Mouse (Mus musculus) embryonic facial prominence, embryonic 14.5 days (tissue): ENCODE measurements around the gene Galns. TPM values are rescaled to one million over a fixed set of nuclear protein-coding genes. Genes with fewer than 3 reads are reported as not detected.

ENCODE experiments used
- ATAC-seq: fragments of 200-750 bp; cut with Nextera tagmentation; 2 replicates; pipeline ENCODE4 v1.8.0; 2017; ENCODE audit warnings: low read depth, moderate number of reproducible peaks, moderate TSS enrichment
- DNase-seq: peaks from one replicate; pipeline ENCODE4 v3.0.0-alpha.2; 2015; ENCODE audit warnings: low spot score
- H3K27ac ChIP-seq: fragments of 300-500 bp; sonication (generic); replicated peaks from 2 replicates; pipeline ENCODE4 v1.5.1; 2014; ENCODE audit warnings: low read depth, mild to moderate bottlenecking, low read length, moderate library complexity
- H3K27me3 ChIP-seq: fragments of 300-500 bp; sonication (generic); replicated peaks from 2 replicates; pipeline ENCODE4 v1.6.1; 2014; ENCODE audit warnings: low read length; ENCODE audit not compliant: control insufficient read depth, insufficient read depth
- H3K36me3 ChIP-seq: fragments of 300-500 bp; sonication (generic); 2 replicates; pipeline ENCODE4 v1.6.1; 2014; ENCODE audit warnings: low read length, mixed read lengths; ENCODE audit not compliant: control insufficient read depth, insufficient read depth
- H3K4me1 ChIP-seq: fragments of 300-500 bp; sonication (generic); 2 replicates; pipeline ENCODE4 v1.6.1; 2014; ENCODE audit warnings: antibody characterized with exemption, low read length; ENCODE audit not compliant: control insufficient read depth, insufficient read depth
- H3K4me2 ChIP-seq: fragments of 300-500 bp; sonication (generic); 2 replicates; pipeline ENCODE4 v1.6.1; 2014; ENCODE audit warnings: low read depth, mild to moderate bottlenecking, low read length, moderate library complexity, mixed read lengths
- H3K4me3 ChIP-seq: fragments of 300-500 bp; sonication (generic); 2 replicates; pipeline ENCODE4 v1.5.1; 2014; ENCODE audit warnings: low read depth, mild to moderate bottlenecking, low read length
- H3K9ac ChIP-seq: fragments of 300-500 bp; sonication (generic); 2 replicates; pipeline ENCODE4 v1.6.1; 2014; ENCODE audit warnings: low read depth, mild to moderate bottlenecking, low read length, moderate library complexity, mixed read lengths
- H3K9me3 ChIP-seq: fragments of 300-500 bp; sonication (generic); 2 replicates; pipeline ENCODE4 v1.6.1; 2016; ENCODE audit warnings: low read length; ENCODE audit not compliant: control insufficient read depth
- WGBS: fragments of 180-500 bp; shearing (Covaris S2); extraction: QIAGEN DNeasy Blood & Tissue Kit; methylation state at CpG from one replicate; pipeline ENCODE4 v1.1.7; 2014; 5-methylcytosine and 5-hydroxymethylcytosine counted together
- polyA plus RNA-seq: library from polyadenylated mRNA; unstranded; fragments of >200 nt; fragmentation: Nextera tagmentation; extraction: Ambion mirVana; gene quantifications from 2 replicates; pipeline ENCODE4 v1.2.1, GENCODE M21; 2014

Gene Galns
- polyA plus RNA-seq, 1 experiment from 2014 or later = 13.1 TPM

- WGBS = 83% methylated on average over 5 of the region's 5 CpGs
- no peak for DNase-seq
- H3K4me2 ChIP-seq = no peak overlapping the region
- H3K9ac ChIP-seq = no peak overlapping the region
- no peak overlapping the region for H3K4me3 ChIP-seq
- no peaks in the 10 kb centered on the region for H3K27me3 ChIP-seq
- no peaks in the 10 kb centered on the region for H3K9me3 ChIP-seq
- peaks cover 16% of the 10 kb centered on the region for H3K4me1 ChIP-seq
- no peak overlapping the region for H3K27ac ChIP-seq
- no peak for ATAC-seq
- no peaks in the 10 kb centered on the region for H3K36me3 ChIP-seq
These were observed 50.1 kb downstream of the Galns start for GRCm38 (mm10) chr8:122561199-122561598.

GRCm38 (mm10) chr8:122558671-122559349 is 52.5 kb downstream of the Galns start:
- no peak overlapping the region for H3K27ac ChIP-seq

GRCm38 (mm10) chr8:122557248-122558038 is 53.8 kb downstream of the Galns start:
- Histone ChIP-seq H3K27ac (peak overlapping the region; percentile 91), H3K4me3 (no peak overlapping the region), H3K4me1 (peaks cover 27% of the 10 kb centered on the region), H3K9ac (no peak overlapping the region), H3K4me2 (no peak overlapping the region), H3K27me3 (no peaks in the 10 kb centered on the region), H3K9me3 (no peaks in the 10 kb centered on the region), H3K36me3 (no peaks in the 10 kb centered on the region)
- ATAC-seq (no peak), DNase-seq (no peak)
- WGBS = 35% methylated on average over 10 of the region's 10 CpGs

More at GRCm38 (mm10) chr8:122558671-122559349, 52.5 kb downstream of the Galns start:
- DNase-seq = no peak
- Histone ChIP-seq H3K36me3 (no peaks in the 10 kb centered on the region), H3K27me3 (no peaks in the 10 kb centered on the region), H3K9me3 (no peaks in the 10 kb centered on the region), H3K4me3 (no peak overlapping the region), H3K4me1 (peaks cover 27% of the 10 kb centered on the region), H3K9ac (no peak overlapping the region), H3K4me2 (no peak overlapping the region)
- ATAC-seq = no peak
- WGBS = 28% methylated on average over 6 of the region's 12 CpGs

- ATAC-seq (peak; percentile 69), DNase-seq (peak; percentile 90)
- Histone ChIP-seq H3K27me3 (no peaks in the 10 kb centered on the region), H3K27ac (peak overlapping the region; percentile 91), H3K9me3 (no peaks in the 10 kb centered on the region), H3K4me1 (peaks cover 27% of the 10 kb centered on the region), H3K36me3 (no peaks in the 10 kb centered on the region), H3K4me3 (no peak overlapping the region), H3K9ac (0 out of 2 replicates have a peak overlapping the region, but pooled peaks have one; percentile 42), H3K4me2 (no peak overlapping the region)
- 65% methylated on average over 12 of the region's 12 CpGs for WGBS
These were observed 54.9 kb downstream of the Galns start for GRCm38 (mm10) chr8:122556030-122557009.

- no peak overlapping the region for H3K4me2 ChIP-seq
- H3K9me3 ChIP-seq = no peaks in the 10 kb centered on the region
- H3K9ac ChIP-seq = no peak overlapping the region
- DNase-seq = peak; percentile 80
- H3K4me1 ChIP-seq = peaks cover 33% of the 10 kb centered on the region
- no peak overlapping the region for H3K4me3 ChIP-seq
- no peaks in the 10 kb centered on the region for H3K36me3 ChIP-seq
- peak overlapping the region; percentile 91; the same call in 1 of the 2 replicates for H3K27ac ChIP-seq
- no peaks in the 10 kb centered on the region for H3K27me3 ChIP-seq
- 55% methylated on average over 6 of the region's 6 CpGs for WGBS
- ATAC-seq = no peak
These were observed 56.5 kb downstream of the Galns start for GRCm38 (mm10) chr8:122554786-122555185.

- peak within 1 kb of the TSS; percentile 94 for H3K9ac ChIP-seq
- H3K27me3 ChIP-seq = no peaks in the 10 kb centered on the region
- ATAC-seq (peak; percentile 75), DNase-seq (peak; percentile 87)
- peaks cover 36% of the 10 kb centered on the region for H3K4me1 ChIP-seq
- peak within 1 kb of the TSS; percentile 77 for H3K4me2 ChIP-seq
- peak within 1 kb of the TSS; percentile 91 for H3K27ac ChIP-seq
- peak within 1 kb of the TSS; percentile 78 for H3K4me3 ChIP-seq
- H3K36me3 ChIP-seq = no peaks in the 10 kb centered on the region
- no peaks in the 10 kb centered on the region for H3K9me3 ChIP-seq
- WGBS = 23% methylated on average over 22 of the region's 56 CpGs
These were observed 59.8 kb downstream of the Galns start, which contains the start of gene Piezo1 for GRCm38 (mm10) chr8:122551265-122552051. Gene Piezo1, minus strand, starts transcription at chr8:122551329.

GRCm38 (mm10) chr8:122550995-122551264 is 60.3 kb downstream of the Galns start:
- DNase-seq = no peak
- Histone ChIP-seq H3K9me3 (no peaks in the 10 kb centered on the region), H3K4me1 (peaks cover 34% of the 10 kb centered on the region)

More at GRCm38 (mm10) chr8:122550995-122551264, 60.3 kb downstream of the Galns start:
- Histone ChIP-seq H3K27ac (peak overlapping the region; percentile 91), H3K27me3 (no peaks in the 10 kb centered on the region), H3K4me3 (peak overlapping the region; percentile 78), H3K9ac (peak overlapping the region; percentile 94), H3K4me2 (peak overlapping the region; percentile 77), H3K36me3 (no peaks in the 10 kb centered on the region)
- WGBS = no CpG with 5 or more reads among the region's 43 CpGs
- ATAC-seq = no peak; the same call in 1 of the 2 replicates
